Mouse (Mus musculus): Measurements from ENCODE around the gene Dclk1. TPM values are rescaled to one million over a fixed set of nuclear protein-coding genes. Genes with fewer than 3 reads are reported as not detected.
A peak's percentile ranks its signal among the peaks of the same experiment; 100 is the strongest.

Gene Dclk1
- polyA plus RNA-seq, 1 experiment from 2014 or later = 4.4 TPM

DNA sequence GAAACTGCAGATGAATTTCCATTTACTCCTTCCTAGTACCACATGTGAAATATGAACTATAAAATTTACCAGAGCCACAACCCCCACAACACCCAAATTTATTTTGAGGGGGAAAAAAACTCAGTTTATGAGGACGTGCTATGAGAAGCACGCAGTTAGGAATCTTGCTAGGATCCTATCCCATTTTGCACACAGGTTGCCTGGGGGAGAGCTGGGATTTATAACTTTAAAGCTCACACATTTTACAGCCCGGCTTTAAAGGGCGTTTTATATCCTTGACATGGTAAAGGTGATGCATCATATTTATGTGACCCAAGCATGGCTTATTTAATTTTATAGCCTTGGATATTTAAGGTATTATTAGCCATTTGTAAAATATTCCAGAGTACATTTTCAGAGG is 237.1 kb downstream of the Dclk1 start:
- 68% methylated on average over 4 of the region's 4 CpGs for WGBS
- no peaks in the 10 kb centered on the region for H3K9me3 ChIP-seq (ENCODE audit: control insufficient read depth, low read length)
- no peak overlapping the region for H3K4me3 ChIP-seq (ENCODE audit: low read depth, low read length)
- no peak overlapping the region for H3K9ac ChIP-seq (ENCODE audit: low read length)
- H3K4me2 ChIP-seq (replicated peaks; ENCODE audit: low read depth) = no peak overlapping the region
- H3K36me3 ChIP-seq (ENCODE audit: control insufficient read depth, insufficient read depth, low read length) = no peaks in the 10 kb centered on the region
- TF ChIP-seq EP300 (optimal IDR thresholded peaks at IDR 0.05) = no peak
- TF ChIP-seq CTCF (IDR thresholded peaks at IDR 0.05; ENCODE audit: low read depth) = no peak
- DNase-seq (ENCODE audit: low spot score) (no peak), ATAC-seq (ENCODE audit: low FRiP score, low TSS enrichment) (no peak)
- H3K27ac ChIP-seq (replicated peaks) = no peak overlapping the region
- H3K27me3 ChIP-seq (ENCODE audit: control insufficient read depth, insufficient read depth, low read length) = no peaks in the 10 kb centered on the region
- no peaks in the 10 kb centered on the region for H3K4me1 ChIP-seq (replicated peaks; ENCODE audit: control insufficient read depth, insufficient read depth)

DNA sequence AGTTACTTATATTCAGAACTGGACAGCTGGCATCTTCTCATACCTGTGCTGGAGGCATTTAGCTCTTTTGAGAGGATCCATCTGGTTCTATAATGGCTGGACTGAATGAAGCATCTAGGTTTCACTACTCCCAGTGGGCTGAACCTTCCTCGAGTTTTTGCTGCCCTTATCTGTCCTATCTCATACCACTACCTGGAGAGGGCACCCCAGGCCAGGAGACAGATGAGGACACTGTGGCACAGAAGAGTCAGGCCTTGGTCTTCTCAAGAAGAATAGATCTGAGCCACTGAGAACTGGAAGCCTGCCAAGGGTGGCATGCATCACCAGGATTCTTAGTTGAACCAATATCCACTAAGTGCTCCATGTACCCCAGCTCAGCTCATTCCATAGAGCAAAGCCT is 239.0 kb downstream of the Dclk1 start:
- Histone ChIP-seq H3K4me3 (ENCODE audit: low read depth, low read length) (no peak overlapping the region), H3K9me3 (ENCODE audit: control insufficient read depth, low read length) (no peaks in the 10 kb centered on the region), H3K27ac (replicated peaks) (no peak overlapping the region), H3K4me1 (replicated peaks; ENCODE audit: control insufficient read depth, insufficient read depth) (no peaks in the 10 kb centered on the region), H3K36me3 (ENCODE audit: control insufficient read depth, insufficient read depth, low read length) (no peaks in the 10 kb centered on the region), H3K4me2 (replicated peaks; ENCODE audit: low read depth) (no peak overlapping the region), H3K27me3 (ENCODE audit: control insufficient read depth, insufficient read depth, low read length) (no peaks in the 10 kb centered on the region), H3K9ac (ENCODE audit: low read length) (no peak overlapping the region)
- DNase-seq (ENCODE audit: low spot score) (no peak), ATAC-seq (ENCODE audit: low FRiP score, low TSS enrichment) (no peak)
- TF ChIP-seq EP300 (optimal IDR thresholded peaks at IDR 0.05) = no peak
- TF ChIP-seq CTCF (IDR thresholded peaks at IDR 0.05; ENCODE audit: low read depth) = no peak
- WGBS = 65% methylated on average over 1 of the region's 1 CpGs

DNA sequence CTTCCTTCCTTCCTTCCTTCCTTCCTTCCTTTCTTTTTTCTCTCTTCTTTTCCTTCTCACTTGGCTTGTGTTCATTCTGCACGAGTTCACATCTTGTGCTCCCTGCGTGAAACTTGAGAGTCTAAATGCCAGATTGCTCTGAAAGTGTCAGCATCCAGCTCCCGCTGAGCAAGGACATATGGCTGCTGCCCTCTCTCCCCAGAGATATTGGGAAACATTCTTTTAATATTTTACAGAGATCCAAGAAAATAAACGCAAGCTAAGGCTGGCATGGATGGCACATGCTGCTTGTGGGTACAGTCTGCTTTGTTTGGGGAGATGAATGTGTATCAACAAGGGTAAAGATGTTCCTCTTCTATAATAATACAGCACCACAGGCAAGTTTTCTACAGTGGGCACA is 241.2 kb downstream of the Dclk1 start:
- Histone ChIP-seq H3K27ac (replicated peaks) (no peak overlapping the region), H3K4me1 (replicated peaks; ENCODE audit: control insufficient read depth, insufficient read depth) (no peaks in the 10 kb centered on the region), H3K4me3 (ENCODE audit: low read depth, low read length) (no peak overlapping the region), H3K9me3 (ENCODE audit: control insufficient read depth, low read length) (no peaks in the 10 kb centered on the region), H3K4me2 (replicated peaks; ENCODE audit: low read depth) (no peak overlapping the region), H3K27me3 (ENCODE audit: control insufficient read depth, insufficient read depth, low read length) (no peaks in the 10 kb centered on the region), H3K36me3 (ENCODE audit: control insufficient read depth, insufficient read depth, low read length) (no peaks in the 10 kb centered on the region), H3K9ac (ENCODE audit: low read length) (no peak overlapping the region)
- WGBS = 43% methylated on average over 4 of the region's 4 CpGs
- no peak for DNase-seq (ENCODE audit: low spot score)
- no peak for ATAC-seq (ENCODE audit: low FRiP score, low TSS enrichment)
- no peak for TF ChIP-seq CTCF (IDR thresholded peaks at IDR 0.05; ENCODE audit: low read depth)
- TF ChIP-seq EP300 (optimal IDR thresholded peaks at IDR 0.05) = no peak

DNA sequence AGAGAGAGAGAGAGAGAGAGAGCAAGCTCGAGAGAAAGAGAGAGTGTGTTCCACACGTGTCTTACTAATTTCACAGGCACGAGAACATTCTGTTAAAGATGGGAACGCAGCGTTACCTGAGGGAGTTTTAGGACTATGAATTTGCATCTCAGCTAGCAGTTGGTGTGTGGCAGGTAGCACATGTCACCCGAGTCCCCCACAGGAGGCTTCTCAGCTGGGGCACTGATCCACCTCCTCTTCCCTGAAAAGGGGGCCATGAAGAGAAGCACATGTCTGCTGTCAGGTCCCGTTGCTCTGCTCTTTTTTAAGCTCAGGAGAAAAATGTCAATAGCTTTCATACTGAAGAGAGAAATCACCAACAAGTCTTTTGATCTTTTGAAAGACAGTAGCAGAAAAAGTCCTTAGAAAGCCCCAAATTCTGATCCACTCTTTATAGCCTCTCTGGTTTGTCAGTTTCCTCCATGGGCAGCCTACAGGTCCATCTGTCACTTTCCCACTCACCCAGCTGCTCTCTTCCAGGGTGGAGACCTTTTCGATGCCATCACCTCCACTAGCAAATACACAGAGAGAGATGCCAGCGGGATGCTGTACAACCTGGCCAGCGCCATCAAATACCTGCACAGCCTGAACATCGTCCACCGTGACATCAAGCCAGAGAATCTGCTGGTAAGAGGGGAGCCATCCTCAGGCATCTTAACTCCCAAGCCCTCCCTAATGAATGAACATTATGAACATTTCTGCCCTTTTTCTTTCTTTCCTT is 247.2 kb downstream of the Dclk1 start:
- ATAC-seq (ENCODE audit: low FRiP score, low TSS enrichment) (no peak), DNase-seq (ENCODE audit: low spot score) (no peak)
- WGBS = 61% methylated on average over 12 of the region's 12 CpGs
- H3K36me3 ChIP-seq (ENCODE audit: control insufficient read depth, insufficient read depth, low read length) = no peaks in the 10 kb centered on the region
- no peaks in the 10 kb centered on the region for H3K4me1 ChIP-seq (replicated peaks; ENCODE audit: control insufficient read depth, insufficient read depth)
- no peaks in the 10 kb centered on the region for H3K27me3 ChIP-seq (ENCODE audit: control insufficient read depth, insufficient read depth, low read length)
- H3K27ac ChIP-seq (replicated peaks) = no peak overlapping the region
- no peak overlapping the region for H3K4me2 ChIP-seq (replicated peaks; ENCODE audit: low read depth)
- H3K9me3 ChIP-seq (ENCODE audit: control insufficient read depth, low read length) = no peaks in the 10 kb centered on the region
- TF ChIP-seq EP300 (optimal IDR thresholded peaks at IDR 0.05) (no peak), CTCF (IDR thresholded peaks at IDR 0.05; ENCODE audit: low read depth) (no peak)
- no peak overlapping the region for H3K9ac ChIP-seq (ENCODE audit: low read length)
- H3K4me3 ChIP-seq (ENCODE audit: low read depth, low read length) = no peak overlapping the region

DNA sequence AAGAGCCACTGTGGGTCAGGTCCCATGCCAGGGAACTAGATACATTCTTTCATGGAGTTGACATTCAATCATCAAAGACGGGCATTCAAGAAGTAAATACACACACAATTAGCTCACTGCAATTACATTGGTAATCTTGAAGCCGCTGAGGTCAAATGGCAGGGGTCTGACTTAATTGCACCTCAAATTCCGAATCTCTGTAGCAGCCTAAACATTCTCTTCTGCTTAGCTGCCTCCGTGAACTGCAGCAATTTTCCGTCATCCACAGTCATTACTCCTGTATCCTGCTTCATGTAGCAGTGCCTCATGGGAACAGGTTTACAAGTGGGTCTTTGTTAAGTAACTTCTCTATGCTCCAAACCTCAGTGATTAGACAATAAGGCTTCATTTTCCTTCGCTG is 249.9 kb downstream of the Dclk1 start:
- no peak for DNase-seq (ENCODE audit: low spot score)
- no peak overlapping the region for H3K27ac ChIP-seq (replicated peaks)
- TF ChIP-seq EP300 (optimal IDR thresholded peaks at IDR 0.05) (no peak), CTCF (IDR thresholded peaks at IDR 0.05; ENCODE audit: low read depth) (no peak)
- no peak overlapping the region for H3K4me2 ChIP-seq (replicated peaks; ENCODE audit: low read depth)
- no peaks in the 10 kb centered on the region for H3K4me1 ChIP-seq (replicated peaks; ENCODE audit: control insufficient read depth, insufficient read depth)
- no peak overlapping the region for H3K4me3 ChIP-seq (ENCODE audit: low read depth, low read length)
- H3K9ac ChIP-seq (ENCODE audit: low read length) = no peak overlapping the region
- WGBS = 47% methylated on average over 6 of the region's 6 CpGs
- no peak for ATAC-seq (ENCODE audit: low FRiP score, low TSS enrichment)
- no peaks in the 10 kb centered on the region for H3K9me3 ChIP-seq (ENCODE audit: control insufficient read depth, low read length)
- H3K27me3 ChIP-seq (ENCODE audit: control insufficient read depth, insufficient read depth, low read length) = no peaks in the 10 kb centered on the region
- no peaks in the 10 kb centered on the region for H3K36me3 ChIP-seq (ENCODE audit: control insufficient read depth, insufficient read depth, low read length)

DNA sequence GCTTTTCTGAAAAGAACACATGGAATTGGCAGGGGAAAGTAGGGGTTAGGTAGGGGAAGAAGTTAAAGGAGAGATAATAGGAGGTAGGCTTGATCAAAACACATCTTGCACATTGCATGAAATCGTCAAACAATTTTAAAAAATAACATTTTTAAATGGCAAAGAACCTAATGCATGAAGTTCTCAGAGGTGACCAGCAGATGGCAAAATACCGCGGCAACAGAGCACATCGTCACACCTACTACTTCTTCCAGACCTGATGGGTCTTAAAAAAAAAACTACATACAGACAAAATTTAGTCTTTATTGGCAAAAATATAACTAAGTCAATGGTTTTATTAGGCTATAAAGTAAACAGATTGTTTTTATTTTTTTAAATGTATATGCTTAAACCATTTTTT is 252.2 kb downstream of the Dclk1 start:
- WGBS = 43% methylated on average over 4 of the region's 4 CpGs
- Histone ChIP-seq H3K9ac (ENCODE audit: low read length) (no peak overlapping the region), H3K4me1 (replicated peaks; ENCODE audit: control insufficient read depth, insufficient read depth) (no peaks in the 10 kb centered on the region), H3K27ac (replicated peaks) (no peak overlapping the region), H3K4me2 (replicated peaks; ENCODE audit: low read depth) (no peak overlapping the region), H3K9me3 (ENCODE audit: control insufficient read depth, low read length) (no peaks in the 10 kb centered on the region), H3K27me3 (ENCODE audit: control insufficient read depth, insufficient read depth, low read length) (no peaks in the 10 kb centered on the region), H3K36me3 (ENCODE audit: control insufficient read depth, insufficient read depth, low read length) (no peaks in the 10 kb centered on the region), H3K4me3 (ENCODE audit: low read depth, low read length) (no peak overlapping the region)
- no peak for ATAC-seq (ENCODE audit: low FRiP score, low TSS enrichment)
- no peak for DNase-seq (ENCODE audit: low spot score)
- TF ChIP-seq EP300 (optimal IDR thresholded peaks at IDR 0.05) (no peak), CTCF (IDR thresholded peaks at IDR 0.05; ENCODE audit: low read depth) (peak; percentile 72)
